Mouse (Mus musculus): Measurements from ENCODE around the gene Ift46. TPM values are rescaled to one million over a fixed set of nuclear protein-coding genes. Genes with fewer than 3 reads are reported as not detected.

Ift46 gene
- polyA plus RNA-seq, 1 experiment from 2014 or later, result 101 TPM

DNA sequence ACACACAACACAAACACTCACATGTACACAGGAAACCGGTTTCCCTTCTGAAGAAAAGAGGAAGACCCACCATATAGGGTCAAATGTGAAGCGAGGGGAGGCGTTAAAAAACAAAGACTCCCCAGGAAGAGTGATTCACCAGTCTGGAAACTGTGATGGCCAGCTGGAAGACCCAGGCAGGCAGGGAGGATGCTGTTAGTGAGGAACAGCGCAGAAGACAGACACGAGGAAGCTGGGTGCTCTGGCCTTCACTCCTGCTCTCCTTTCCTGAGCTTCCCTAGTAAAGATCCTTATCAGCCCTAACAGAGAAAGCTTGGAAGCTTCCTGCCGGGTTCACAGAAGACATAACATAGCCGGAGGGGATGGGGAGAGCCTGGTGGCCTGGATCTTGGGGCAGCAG lies 44.7 kb upstream of the Ift46 start:
- Histone ChIP-seq H3K4me1 (ENCODE audit: control insufficient read depth, insufficient read depth, low read length) (peaks cover 42% of the 10 kb centered on the region), H3K9ac (ENCODE audit: low read depth, low read length) (0 out of 2 replicates have a peak overlapping the region, but pooled peaks have one; percentile 42), H3K27me3 (replicated peaks; ENCODE audit: control insufficient read depth, insufficient read depth, low read length) (no peaks in the 10 kb centered on the region), H3K27ac (replicated peaks; ENCODE audit: low read depth, low read length) (peak overlapping the region; percentile 84), H3K4me2 (ENCODE audit: low read depth, low read length) (no peak overlapping the region), H3K4me3 (ENCODE audit: low read depth, low read length) (no peak overlapping the region), H3K9me3 (ENCODE audit: control insufficient read depth, low read length) (no peaks in the 10 kb centered on the region), H3K36me3 (ENCODE audit: control insufficient read depth, insufficient read depth, low read length) (peaks cover 18% of the 10 kb centered on the region)
- no peak for ATAC-seq (ENCODE audit: low read depth)
- DNase-seq (ENCODE audit: low spot score), result no peak
- 46% methylated on average over 7 of the region's 7 CpGs for WGBS

- H3K27ac ChIP-seq (replicated peaks; ENCODE audit: low read depth, low read length), result peak overlapping the region; percentile 84
These were observed 44.1 kb upstream of the Ift46 start for GRCm38 (mm10) chr9:44723521-44724041.

GRCm38 (mm10) chr9:44724223-44724622 lies 43.5 kb upstream of the Ift46 start:
- Histone ChIP-seq H3K4me1 (ENCODE audit: control insufficient read depth, insufficient read depth, low read length) (peaks cover 42% of the 10 kb centered on the region), H3K27me3 (replicated peaks; ENCODE audit: control insufficient read depth, insufficient read depth, low read length) (no peaks in the 10 kb centered on the region), H3K4me2 (ENCODE audit: low read depth, low read length) (no peak overlapping the region), H3K36me3 (ENCODE audit: control insufficient read depth, insufficient read depth, low read length) (peaks cover 16% of the 10 kb centered on the region), H3K9ac (ENCODE audit: low read depth, low read length) (no peak overlapping the region), H3K4me3 (ENCODE audit: low read depth, low read length) (no peak overlapping the region), H3K27ac (replicated peaks; ENCODE audit: low read depth, low read length) (peak overlapping the region; percentile 84), H3K9me3 (ENCODE audit: control insufficient read depth, low read length) (no peaks in the 10 kb centered on the region)
- peak; percentile 62 for DNase-seq (ENCODE audit: low spot score)
- WGBS, result 51% methylated on average over 6 of the region's 6 CpGs
- ATAC-seq (ENCODE audit: low read depth), result no peak

More at GRCm38 (mm10) chr9:44723521-44724041, 44.1 kb upstream of the Ift46 start:
- Histone ChIP-seq H3K9ac (ENCODE audit: low read depth, low read length) (0 out of 2 replicates have a peak overlapping the region, but pooled peaks have one; percentile 42), H3K9me3 (ENCODE audit: control insufficient read depth, low read length) (no peaks in the 10 kb centered on the region), H3K4me3 (ENCODE audit: low read depth, low read length) (no peak overlapping the region), H3K36me3 (ENCODE audit: control insufficient read depth, insufficient read depth, low read length) (peaks cover 16% of the 10 kb centered on the region), H3K27me3 (replicated peaks; ENCODE audit: control insufficient read depth, insufficient read depth, low read length) (no peaks in the 10 kb centered on the region), H3K4me1 (ENCODE audit: control insufficient read depth, insufficient read depth, low read length) (peaks cover 42% of the 10 kb centered on the region), H3K4me2 (ENCODE audit: low read depth, low read length) (no peak overlapping the region)
- no peak for ATAC-seq (ENCODE audit: low read depth)
- 36% methylated on average over 11 of the region's 11 CpGs for WGBS
- peak; percentile 67 for DNase-seq (ENCODE audit: low spot score)

GRCm38 (mm10) chr9:44724665-44725064 lies 43.0 kb upstream of the Ift46 start:
- no peaks in the 10 kb centered on the region for H3K9me3 ChIP-seq (ENCODE audit: control insufficient read depth, low read length)
- H3K4me2 ChIP-seq (ENCODE audit: low read depth, low read length), result no peak overlapping the region
- peaks cover 38% of the 10 kb centered on the region for H3K4me1 ChIP-seq (ENCODE audit: control insufficient read depth, insufficient read depth, low read length)
- no peak overlapping the region for H3K9ac ChIP-seq (ENCODE audit: low read depth, low read length)
- peak overlapping the region; percentile 84; the same call in 1 of the 2 replicates for H3K27ac ChIP-seq (replicated peaks; ENCODE audit: low read depth, low read length)
- peaks cover 16% of the 10 kb centered on the region for H3K36me3 ChIP-seq (ENCODE audit: control insufficient read depth, insufficient read depth, low read length)
- DNase-seq (ENCODE audit: low spot score) (no peak), ATAC-seq (ENCODE audit: low read depth) (no peak)
- no peak overlapping the region for H3K4me3 ChIP-seq (ENCODE audit: low read depth, low read length)
- no peaks in the 10 kb centered on the region for H3K27me3 ChIP-seq (replicated peaks; ENCODE audit: control insufficient read depth, insufficient read depth, low read length)
- WGBS, result 30% methylated on average over 2 of the region's 2 CpGs

- Histone ChIP-seq H3K27me3 (replicated peaks; ENCODE audit: control insufficient read depth, insufficient read depth, low read length) (no peaks in the 10 kb centered on the region), H3K4me2 (ENCODE audit: low read depth, low read length) (no peak overlapping the region), H3K36me3 (ENCODE audit: control insufficient read depth, insufficient read depth, low read length) (peaks cover 16% of the 10 kb centered on the region), H3K9me3 (ENCODE audit: control insufficient read depth, low read length) (no peaks in the 10 kb centered on the region), H3K9ac (ENCODE audit: low read depth, low read length) (no peak overlapping the region; the same call in 1 of the 2 replicates), H3K4me1 (ENCODE audit: control insufficient read depth, insufficient read depth, low read length) (peaks cover 27% of the 10 kb centered on the region), H3K4me3 (ENCODE audit: low read depth, low read length) (no peak overlapping the region), H3K27ac (replicated peaks; ENCODE audit: low read depth, low read length) (no peak overlapping the region; the same call in 1 of the 2 replicates)
- WGBS, result 27% methylated on average over 10 of the region's 10 CpGs
- DNase-seq (ENCODE audit: low spot score), result peak; percentile 58
- ATAC-seq (ENCODE audit: low read depth), result 0 out of 2 replicates have a peak, but pooled peaks have one; percentile 4
These were observed 41.1 kb upstream of the Ift46 start for GRCm38 (mm10) chr9:44726431-44727146.

DNA sequence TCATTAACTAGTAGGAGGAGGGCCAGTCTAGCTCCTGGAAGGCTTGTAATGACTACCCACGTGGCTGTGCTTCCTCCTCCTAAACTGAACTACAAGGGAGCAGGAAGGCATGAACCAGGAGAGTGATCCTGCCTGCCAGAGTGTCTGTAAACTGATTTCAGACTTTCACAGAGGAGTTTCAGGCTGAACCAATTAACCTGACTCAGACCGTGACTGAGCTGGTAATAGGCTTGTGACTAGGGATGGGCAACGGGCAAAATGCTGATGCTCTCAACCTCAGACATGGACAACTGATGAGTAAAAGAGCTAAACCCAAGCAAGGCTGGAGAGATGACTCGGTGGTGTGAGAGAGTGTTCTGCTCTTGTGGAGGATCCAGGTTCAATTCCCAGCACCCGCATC lies 40.3 kb upstream of the Ift46 start:
- H3K27ac ChIP-seq (replicated peaks; ENCODE audit: low read depth, low read length), result no peak overlapping the region
- DNase-seq (ENCODE audit: low spot score) (no peak), ATAC-seq (ENCODE audit: low read depth) (no peak)
- H3K36me3 ChIP-seq (ENCODE audit: control insufficient read depth, insufficient read depth, low read length), result peaks cover 16% of the 10 kb centered on the region
- H3K4me3 ChIP-seq (ENCODE audit: low read depth, low read length), result no peak overlapping the region
- H3K4me1 ChIP-seq (ENCODE audit: control insufficient read depth, insufficient read depth, low read length), result peaks cover 26% of the 10 kb centered on the region
- no peak overlapping the region for H3K9ac ChIP-seq (ENCODE audit: low read depth, low read length)
- H3K9me3 ChIP-seq (ENCODE audit: control insufficient read depth, low read length), result no peaks in the 10 kb centered on the region
- H3K4me2 ChIP-seq (ENCODE audit: low read depth, low read length), result no peak overlapping the region
- H3K27me3 ChIP-seq (replicated peaks; ENCODE audit: control insufficient read depth, insufficient read depth, low read length), result no peaks in the 10 kb centered on the region
- WGBS, result 43% methylated on average over 5 of the region's 5 CpGs

- Histone ChIP-seq H3K4me3 (ENCODE audit: low read depth, low read length) (no peak overlapping the region), H3K9me3 (ENCODE audit: control insufficient read depth, low read length) (no peaks in the 10 kb centered on the region), H3K4me2 (ENCODE audit: low read depth, low read length) (peak overlapping the region; percentile 96; the same call in 1 of the 2 replicates), H3K9ac (ENCODE audit: low read depth, low read length) (no peak overlapping the region), H3K4me1 (ENCODE audit: control insufficient read depth, insufficient read depth, low read length) (peaks cover 21% of the 10 kb centered on the region), H3K27ac (replicated peaks; ENCODE audit: low read depth, low read length) (no peak overlapping the region), H3K27me3 (replicated peaks; ENCODE audit: control insufficient read depth, insufficient read depth, low read length) (0 out of 2 replicates have a peak, but pooled peaks cover 2% of the 10 kb centered on the region), H3K36me3 (ENCODE audit: control insufficient read depth, insufficient read depth, low read length) (peaks cover 5% of the 10 kb centered on the region; the same call in 1 of the 2 replicates)
- ATAC-seq (ENCODE audit: low read depth) (no peak), DNase-seq (ENCODE audit: low spot score) (no peak)
- 65% methylated on average over 5 of the region's 5 CpGs for WGBS
These were observed 35.6 kb upstream of the Ift46 start for GRCm38 (mm10) chr9:44732130-44732549.

DNA sequence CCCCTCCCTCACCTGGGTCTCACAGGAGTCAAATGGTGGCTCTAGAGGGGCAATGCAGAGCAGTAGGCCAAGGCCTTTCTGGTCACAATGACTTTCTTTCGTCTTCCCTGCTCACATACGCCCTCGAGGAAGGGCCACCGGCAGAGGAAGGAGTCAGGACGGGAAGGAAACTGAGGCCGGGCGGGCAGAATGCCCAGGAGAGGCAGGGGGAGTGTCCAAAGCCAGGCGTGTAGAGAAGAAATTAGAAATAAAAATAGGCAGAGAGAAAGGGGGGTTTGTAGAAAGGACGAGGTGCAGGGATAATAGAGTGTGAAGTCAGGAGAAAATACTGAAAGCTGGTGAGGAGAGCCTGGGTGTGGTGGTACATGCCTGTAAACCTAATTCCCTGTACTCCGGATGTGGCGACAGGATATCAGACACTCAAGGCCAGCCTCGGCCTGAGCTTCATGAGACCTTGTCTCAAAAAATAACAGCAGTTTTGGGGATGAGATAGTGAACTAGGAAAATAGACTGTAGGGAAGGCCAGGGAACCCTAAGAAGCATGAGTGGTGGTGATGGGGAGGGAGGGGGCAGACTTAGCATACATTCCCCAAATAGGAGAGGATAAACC lies 34.7 kb upstream of the Ift46 start:
- H3K4me2 ChIP-seq (ENCODE audit: low read depth, low read length), result peak overlapping the region; percentile 96
- no peaks in the 10 kb centered on the region for H3K36me3 ChIP-seq (ENCODE audit: control insufficient read depth, insufficient read depth, low read length)
- H3K9ac ChIP-seq (ENCODE audit: low read depth, low read length), result peak overlapping the region; percentile 74
- WGBS, result 39% methylated on average over 12 of the region's 12 CpGs
- ATAC-seq (ENCODE audit: low read depth) (no peak), DNase-seq (ENCODE audit: low spot score) (no peak)
- H3K4me3 ChIP-seq (ENCODE audit: low read depth, low read length), result peak overlapping the region; percentile 63
- peak overlapping the region; percentile 81 for H3K27ac ChIP-seq (replicated peaks; ENCODE audit: low read depth, low read length)
- 0 out of 2 replicates have a peak, but pooled peaks cover 2% of the 10 kb centered on the region for H3K27me3 ChIP-seq (replicated peaks; ENCODE audit: control insufficient read depth, insufficient read depth, low read length)
- H3K4me1 ChIP-seq (ENCODE audit: control insufficient read depth, insufficient read depth, low read length), result peaks cover 25% of the 10 kb centered on the region
- no peaks in the 10 kb centered on the region for H3K9me3 ChIP-seq (ENCODE audit: control insufficient read depth, low read length)

Data from embryonic facial prominence, embryonic 14.5 days (tissue).